Mouse (Mus musculus) lung, postnatal 10 days (tissue): ENCODE data around the gene Nup88.
"Not testable (repeated sequence)": the region's sequence is repeated elsewhere in the genome, so short reads cannot be mapped to it uniquely, and the experiment has no call there.

Experiments
- DNase-seq: peaks from one replicate; pipeline ENCODE4 v3.0.0; 2021

Nup88 gene

GRCm38 (mm10) chr11:70969271-70969794 is 440 bp downstream of the Nup88 start:
- no peak for DNase-seq

- no peak for DNase-seq
Measured at GRCm38 (mm10) chr11:70964222-70964907, 5.4 kb downstream of the Nup88 start.

GRCm38 (mm10) chr11:70960786-70961554 is 8.8 kb downstream of the Nup88 start:
- no peak for DNase-seq

- no peak for DNase-seq
Measured at GRCm38 (mm10) chr11:70954711-70955110, 15.1 kb downstream of the Nup88 start.

- no peak for DNase-seq
Measured at GRCm38 (mm10) chr11:70944935-70945817, 24.6 kb downstream of the Nup88 start.

- DNase-seq = no peak
Measured at GRCm38 (mm10) chr11:70943651-70944050, 26.1 kb downstream of the Nup88 start.

- DNase-seq = no peak
Measured at GRCm38 (mm10) chr11:70942596-70942995, 27.2 kb downstream of the Nup88 start.

GRCm38 (mm10) chr11:70935316-70935715 is 34.5 kb downstream of the Nup88 start:
- DNase-seq = no peak

- DNase-seq = no peak
Measured at GRCm38 (mm10) chr11:70931461-70931860, 38.3 kb downstream of the Nup88 start.

- DNase-seq = no peak
Measured at GRCm38 (mm10) chr11:70919524-70919923, 50.2 kb downstream of the Nup88 start.

- no peak for DNase-seq
Measured at GRCm38 (mm10) chr11:70917896-70918295, 51.9 kb downstream of the Nup88 start.

GRCm38 (mm10) chr11:70911920-70912319 is 57.9 kb downstream of the Nup88 start:
- DNase-seq = no peak

GRCm38 (mm10) chr11:70911323-70911722 is 58.5 kb downstream of the Nup88 start:
- no peak for DNase-seq

- no peak for DNase-seq
Measured at GRCm38 (mm10) chr11:70906681-70907080, 63.1 kb downstream of the Nup88 start.

GRCm38 (mm10) chr11:70898182-70898581 is 71.6 kb downstream of the Nup88 start:
- not testable (repeated sequence) for DNase-seq

- DNase-seq = peak; percentile 11
Measured at GRCm38 (mm10) chr11:70897680-70898079, 72.1 kb downstream of the Nup88 start.
